Mouse (Mus musculus) ES-E14 (cell line): ENCODE measurements around the gene Cdc14b. TPM values are rescaled to one million over a fixed set of nuclear protein-coding genes. Genes with fewer than 3 reads are reported as not detected.

Source experiments
- DNase-seq: peaks from one replicate; pipeline ENCODE4 v3.0.0-alpha.2; 2013; ENCODE audit warnings: low read depth, low spot score
- H3K27ac ChIP-seq: 2 replicates; pipeline ENCODE4 v1.5.1; 2012; ENCODE audit warnings: low read depth, mild to moderate bottlenecking, low read length, moderate library complexity, mixed read lengths; ENCODE audit not compliant: poor library complexity, insufficient read depth, severe bottlenecking
- H3K36me3 ChIP-seq: 2 replicates; pipeline ENCODE4 v1.6.1; 2012; ENCODE audit warnings: mild to moderate bottlenecking, low read length, moderate library complexity, mixed read lengths; ENCODE audit not compliant: control insufficient read depth, poor library complexity, insufficient read depth, severe bottlenecking
- H3K4me1 ChIP-seq, 2 experiments: fragments of 150-350 bp in 1 of 2; sonication (generic) in 1 of 2; 2 replicates each; pipeline ENCODE4 v1.6.1; 2012; ENCODE audit warnings: low read length in 2 of 2, mild to moderate bottlenecking in 1 of 2, mixed read lengths in 1 of 2; ENCODE audit not compliant: control insufficient read depth in 2 of 2, insufficient read depth in 2 of 2, poor library complexity in 1 of 2
- H3K4me3 ChIP-seq, 2 experiments: fragments of 150-350 bp in 1 of 2; sonication (generic) in 1 of 2; 2 replicates each; pipeline ENCODE4 v1.5.1; 2012; ENCODE audit warnings: low read length in 2 of 2, low read depth in 1 of 2, mild to moderate bottlenecking in 1 of 2, mixed read lengths in 1 of 2; ENCODE audit not compliant: insufficient read depth in 1 of 2, poor library complexity in 1 of 2, severe bottlenecking in 1 of 2
- H3K9ac ChIP-seq: 2 replicates; pipeline ENCODE4 v1.6.1; 2012; ENCODE audit warnings: low read depth, mild to moderate bottlenecking, low read length, mixed read lengths; ENCODE audit not compliant: poor library complexity, insufficient read depth, severe bottlenecking
- H3K9me3 ChIP-seq: fragments of 150-350 bp; sonication (generic); 2 replicates; pipeline ENCODE4 v1.6.1; 2012; ENCODE audit warnings: low read depth, mild to moderate bottlenecking, low read length; ENCODE audit not compliant: control insufficient read depth, insufficient read depth
- CHD2 ChIP-seq: IDR thresholded peaks from 2 replicates; pipeline ENCODE4 v1.6.1; 2014; ENCODE audit warnings: mild to moderate bottlenecking, low read depth, low read length, inconsistent platforms
- HCFC1 ChIP-seq: IDR thresholded peaks from 2 replicates; pipeline ENCODE4 v1.6.1; 2012; ENCODE audit warnings: low read length, inconsistent platforms, borderline replicate concordance; ENCODE audit not compliant: insufficient read depth
- MAFK ChIP-seq: IDR thresholded peaks from 2 replicates; pipeline ENCODE4 v1.6.1; 2014; ENCODE audit warnings: mild to moderate bottlenecking, low read depth, low read length, inconsistent platforms; ENCODE audit not compliant: insufficient read depth
- ZC3H11A ChIP-seq: IDR thresholded peaks from 2 replicates; pipeline ENCODE4 v1.6.1; 2012; ENCODE audit warnings: low read depth, mild to moderate bottlenecking, inconsistent platforms, low read length, borderline replicate concordance
- ZNF384 ChIP-seq: IDR thresholded peaks from 2 replicates; pipeline ENCODE4 v1.6.1; 2012; ENCODE audit warnings: low read depth, low read length, inconsistent platforms
- in situ Hi-C, 2 experiments: fragments of 600-800 bp; cut with MboI; formaldehyde crosslinking; loops; one replicate each; pipeline ENCODE4 v1.15.1; 2025; ENCODE audit warnings: low sequenced_read_pairs in 2 of 2, inconsistent platforms in 1 of 2; ENCODE audit not compliant: unreplicated experiment in 2 of 2
- total RNA-seq: library from RNA; depleted of rRNA; stranded (reverse); fragments of 300-350 nt; gene quantifications from 2 replicates; pipeline ENCODE4 v1.2.3, GENCODE M21; 2012

Cdc14b gene
- total RNA-seq, 1 experiment, result 12.3 TPM

DNA sequence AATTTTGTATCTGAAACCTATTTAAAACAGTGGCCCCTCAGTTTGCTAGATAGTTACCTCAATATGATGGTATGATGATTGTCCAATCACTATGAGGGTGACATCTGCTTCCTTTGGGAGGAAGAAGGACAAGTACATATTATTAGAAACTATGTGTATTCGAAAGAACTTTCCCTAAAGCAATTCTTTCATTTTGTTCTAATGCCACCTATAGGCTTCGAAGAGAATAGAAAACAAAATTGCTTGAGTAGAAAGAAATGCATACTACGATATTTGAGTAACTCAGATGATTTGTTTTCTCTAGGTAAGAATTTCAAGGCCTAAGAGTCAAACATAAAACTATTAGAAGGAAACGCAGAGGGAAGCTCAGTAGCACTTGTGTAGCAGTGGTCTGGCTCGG lies 33.9 kb upstream of the Cdc14b start:
- in situ Hi-C loops, result loop anchor here in 1 of 2 experiments (5.0 kb wide), 1 partner anchor 62 kb away; no protein-coding TSS in a partner anchor
- Histone ChIP-seq H3K4me1 (peaks cover 0 to 6% of the 10 kb centered on the region in 2 experiments; a peak in 1 of 4 replicates), H3K9ac (no peak overlapping the region), H3K4me3 (no peak overlapping the region), H3K27ac (no peak overlapping the region), H3K9me3 (no peaks in the 10 kb centered on the region), H3K36me3 (peaks cover 6% of the 10 kb centered on the region)
- DNase-seq, result no peak
- TF ChIP-seq HCFC1 (no peak), ZNF384 (no peak), ZC3H11A (no peak), MAFK (no peak), CHD2 (no peak)

DNA sequence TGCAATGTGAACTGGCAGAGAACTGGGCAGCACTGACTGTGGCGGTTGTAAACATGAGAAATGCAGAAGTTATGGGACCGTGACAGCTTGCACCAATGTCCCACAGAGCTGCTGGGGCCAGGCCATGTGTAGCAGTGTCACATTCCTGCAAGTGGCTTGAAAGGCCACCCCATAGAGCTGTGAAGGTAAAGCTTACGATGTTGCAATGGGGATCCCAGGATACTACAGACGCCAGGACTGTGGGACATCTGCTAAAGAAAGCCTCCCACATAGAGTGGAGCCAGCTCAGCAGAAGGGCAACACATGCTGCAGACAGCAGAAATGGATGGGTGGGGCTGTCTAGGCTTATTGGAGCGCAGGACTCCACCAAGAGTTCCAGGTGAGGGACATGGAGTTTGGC lies 32.4 kb upstream of the Cdc14b start:
- in situ Hi-C loops, result loop anchor here in 1 of 2 experiments (5.0 kb wide), 1 partner anchor 60 kb away; no protein-coding TSS in a partner anchor
- Histone ChIP-seq H3K27ac (no peak overlapping the region), H3K9ac (no peak overlapping the region), H3K36me3 (peaks cover 6% of the 10 kb centered on the region), H3K4me1 (peaks cover 0 to 6% of the 10 kb centered on the region in 2 experiments; a peak in 1 of 4 replicates), H3K9me3 (no peaks in the 10 kb centered on the region), H3K4me3 (no peak overlapping the region)
- no peak for TF ChIP-seq MAFK
- TF ChIP-seq HCFC1, result no peak
- TF ChIP-seq ZC3H11A, result no peak
- TF ChIP-seq ZNF384, result no peak
- no peak for TF ChIP-seq CHD2
- no peak for DNase-seq

DNA sequence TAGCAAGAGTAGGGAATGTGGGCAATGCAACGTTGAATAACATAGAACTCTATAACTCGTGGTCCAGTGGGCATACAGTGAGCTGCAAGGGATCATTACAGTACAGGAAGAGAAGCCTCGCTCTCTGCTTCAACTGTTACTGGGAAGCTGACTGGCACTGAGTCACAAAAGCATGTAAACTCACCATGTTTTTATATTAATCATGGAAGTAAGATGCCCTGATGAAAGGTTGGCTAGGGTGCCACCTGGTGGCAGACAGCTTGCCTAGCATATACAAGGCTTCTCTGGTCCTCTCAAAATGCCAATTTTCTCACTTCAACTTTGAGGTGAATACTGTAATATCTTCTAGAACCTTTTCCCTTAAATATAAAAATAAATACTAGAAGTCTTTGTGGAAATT lies 31.0 kb upstream of the Cdc14b start:
- H3K36me3 ChIP-seq, result peaks cover 6% of the 10 kb centered on the region
- in situ Hi-C loops, result loop anchor here in 1 of 2 experiments (5.0 kb wide), 1 partner anchor 59 kb away; no protein-coding TSS in a partner anchor
- TF ChIP-seq HCFC1 (no peak), ZC3H11A (peak; percentile 79)
- no peak overlapping the region for H3K9ac ChIP-seq
- H3K4me3 ChIP-seq, result no peak overlapping the region
- no peak overlapping the region for H3K27ac ChIP-seq
- peaks cover 0 to 6% of the 10 kb centered on the region in 2 experiments; a peak in 1 of 4 replicates for H3K4me1 ChIP-seq
- DNase-seq, result no peak
- H3K9me3 ChIP-seq, result no peaks in the 10 kb centered on the region

DNA sequence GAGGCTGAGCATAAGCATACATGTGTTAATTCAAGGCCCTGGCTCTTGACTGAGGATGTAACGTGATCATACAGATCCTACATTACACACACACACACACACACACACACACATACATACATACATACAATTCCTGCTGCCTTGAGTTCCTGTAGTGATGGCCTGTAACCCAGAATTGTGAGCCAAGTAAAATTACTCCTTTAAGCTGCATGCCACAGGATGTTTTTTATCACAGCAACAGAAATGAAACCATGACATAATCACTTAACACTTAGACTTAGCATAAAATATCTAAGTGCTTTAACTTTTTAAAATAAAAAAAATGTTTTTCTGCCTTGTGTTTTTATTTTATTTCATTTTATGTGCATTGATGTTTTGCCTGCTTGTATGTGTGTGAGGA lies 24.0 kb upstream of the Cdc14b start:
- no peak for TF ChIP-seq CHD2
- no peak for TF ChIP-seq ZC3H11A
- in situ Hi-C loops, result no loop called here
- H3K9ac ChIP-seq, result no peak overlapping the region
- no peak overlapping the region for H3K4me3 ChIP-seq
- no peaks in the 10 kb centered on the region for H3K4me1 ChIP-seq
- no peak overlapping the region for H3K27ac ChIP-seq
- H3K9me3 ChIP-seq, result no peaks in the 10 kb centered on the region
- no peak for DNase-seq
- H3K36me3 ChIP-seq, result no peaks in the 10 kb centered on the region; the same call in 1 of the 2 replicates

DNA sequence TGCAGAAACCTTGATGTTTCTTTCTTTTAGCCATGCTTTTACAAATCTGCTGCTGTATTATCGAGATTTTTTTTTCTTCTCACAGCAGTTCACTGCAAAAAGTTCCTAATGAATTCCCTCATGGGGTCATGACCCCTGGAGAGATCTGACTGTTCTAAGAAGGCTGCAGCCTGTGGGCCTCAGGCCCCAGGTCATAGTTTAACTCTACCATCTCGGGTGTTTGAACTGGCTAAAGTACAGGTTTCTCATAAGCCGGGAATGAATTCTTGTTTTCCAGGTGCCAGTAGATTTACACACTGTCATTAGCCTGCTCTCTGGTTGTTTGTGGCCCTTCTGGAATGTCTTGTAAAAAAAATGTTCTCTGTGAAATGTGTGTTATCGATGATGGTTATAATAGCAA lies 11.7 kb upstream of the Cdc14b start:
- DNase-seq, result no peak
- in situ Hi-C loops, result no loop called here
- H3K4me3 ChIP-seq, result no peak overlapping the region
- H3K9ac ChIP-seq, result no peak overlapping the region
- no peaks in the 10 kb centered on the region for H3K36me3 ChIP-seq
- TF ChIP-seq ZNF384 (no peak), MAFK (no peak), ZC3H11A (no peak), CHD2 (no peak), HCFC1 (no peak)
- H3K9me3 ChIP-seq, result no peaks in the 10 kb centered on the region
- H3K4me1 ChIP-seq, result no peaks in the 10 kb centered on the region
- H3K27ac ChIP-seq, result no peak overlapping the region
